Mouse (Mus musculus): ENCODE results near the gene Fbxw8. TPM values are rescaled to one million over a fixed set of nuclear protein-coding genes. Genes with fewer than 3 reads are reported as not detected.

Gene Fbxw8
- polyA plus RNA-seq, 1 experiment = 18.4 TPM

DNA sequence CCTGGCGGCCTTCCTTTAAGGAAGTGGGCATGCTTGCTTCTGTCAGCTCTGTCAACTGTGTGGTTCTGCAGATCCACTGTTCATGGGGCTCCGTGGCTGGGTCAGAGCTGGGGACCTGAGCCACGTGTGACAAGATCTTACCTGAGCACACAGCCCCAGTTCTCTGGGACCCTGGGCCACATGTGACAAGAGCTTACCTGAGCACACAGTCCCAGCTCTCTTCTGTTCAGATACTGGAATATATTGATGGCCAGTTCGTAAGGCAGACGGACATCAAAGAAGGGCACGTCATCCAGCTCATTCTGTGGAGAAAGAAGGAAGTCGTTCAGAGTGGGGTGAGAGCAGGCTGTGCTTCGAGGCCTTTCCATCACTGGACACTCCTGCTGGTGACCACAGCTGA is 12.8 kb downstream of the Fbxw8 start:
- H3K4me3 ChIP-seq (ENCODE audit: insufficient read depth, low read depth, low read length) = no peak overlapping the region
- peak overlapping the region; percentile 65 for H3K27ac ChIP-seq (replicated peaks; ENCODE audit: low read depth, low read length)
- H3K4me1 ChIP-seq (ENCODE audit: control insufficient read depth, insufficient read depth, insufficient read length, low read length) = peaks cover 50% of the 10 kb centered on the region

GRCm38 (mm10) chr5:118139630-118140029 is 15.6 kb downstream of the Fbxw8 start:
- H3K4me3 ChIP-seq (ENCODE audit: insufficient read depth, low read depth, low read length) = no peak overlapping the region
- H3K27ac ChIP-seq (replicated peaks; ENCODE audit: low read depth, low read length) = no peak overlapping the region
- H3K4me1 ChIP-seq (ENCODE audit: control insufficient read depth, insufficient read depth, insufficient read length, low read length) = peaks cover 23% of the 10 kb centered on the region

- H3K4me3 ChIP-seq (ENCODE audit: insufficient read depth, low read depth, low read length) = no peak overlapping the region
- no peaks in the 10 kb centered on the region; the same call in 1 of the 2 replicates for H3K4me1 ChIP-seq (ENCODE audit: control insufficient read depth, insufficient read depth, insufficient read length, low read length)
- no peak overlapping the region for H3K27ac ChIP-seq (replicated peaks; ENCODE audit: low read depth, low read length)
Observed at GRCm38 (mm10) chr5:118136391-118136790, 18.9 kb downstream of the Fbxw8 start.

- Histone ChIP-seq H3K27ac (replicated peaks; ENCODE audit: low read depth, low read length) (no peak overlapping the region), H3K4me1 (ENCODE audit: control insufficient read depth, insufficient read depth, insufficient read length, low read length) (no peaks in the 10 kb centered on the region)
Observed at GRCm38 (mm10) chr5:118128651-118129050, 26.6 kb downstream of the Fbxw8 start.

DNA sequence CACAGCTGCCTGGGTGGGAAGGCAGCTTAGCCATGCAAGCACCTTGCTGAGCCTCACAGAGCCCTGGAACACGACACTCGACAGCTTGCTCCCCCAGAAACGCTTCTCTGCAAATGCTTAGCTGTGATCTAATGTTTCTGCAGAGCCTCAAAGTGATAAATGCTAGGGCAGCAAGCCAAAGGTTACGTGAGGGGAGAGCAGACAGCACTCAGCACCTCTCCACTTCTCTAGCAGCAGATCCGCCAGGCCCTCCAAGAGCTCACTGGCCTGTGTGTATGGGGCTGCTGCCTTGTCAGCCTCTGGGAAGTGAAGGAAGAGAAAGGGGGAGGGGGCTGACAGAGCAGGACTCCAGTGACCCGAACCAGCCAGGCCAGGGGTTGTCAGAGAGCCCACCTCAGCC is 27.1 kb downstream of the Fbxw8 start:
- H3K4me3 ChIP-seq (ENCODE audit: insufficient read depth, low read depth, low read length) = no peak overlapping the region
- no peaks in the 10 kb centered on the region for H3K4me1 ChIP-seq (ENCODE audit: control insufficient read depth, insufficient read depth, insufficient read length, low read length)
- no peak overlapping the region for H3K27ac ChIP-seq (replicated peaks; ENCODE audit: low read depth, low read length)

More at GRCm38 (mm10) chr5:118128651-118129050, 26.6 kb downstream of the Fbxw8 start:
- no peak overlapping the region for H3K4me3 ChIP-seq (ENCODE audit: insufficient read depth, low read depth, low read length)

- Histone ChIP-seq H3K4me1 (ENCODE audit: control insufficient read depth, insufficient read depth, insufficient read length, low read length) (no peaks in the 10 kb centered on the region), H3K27ac (replicated peaks; ENCODE audit: low read depth, low read length) (no peak overlapping the region), H3K4me3 (ENCODE audit: insufficient read depth, low read depth, low read length) (no peak overlapping the region)
Observed at GRCm38 (mm10) chr5:118126671-118127070, 28.6 kb downstream of the Fbxw8 start.

GRCm38 (mm10) chr5:118123096-118123495 is 32.2 kb downstream of the Fbxw8 start:
- H3K27ac ChIP-seq (replicated peaks; ENCODE audit: low read depth, low read length) = no peak overlapping the region
- H3K4me3 ChIP-seq (ENCODE audit: insufficient read depth, low read depth, low read length) = no peak overlapping the region
- H3K4me1 ChIP-seq (ENCODE audit: control insufficient read depth, insufficient read depth, insufficient read length, low read length) = no peaks in the 10 kb centered on the region; the same call in 1 of the 2 replicates

DNA sequence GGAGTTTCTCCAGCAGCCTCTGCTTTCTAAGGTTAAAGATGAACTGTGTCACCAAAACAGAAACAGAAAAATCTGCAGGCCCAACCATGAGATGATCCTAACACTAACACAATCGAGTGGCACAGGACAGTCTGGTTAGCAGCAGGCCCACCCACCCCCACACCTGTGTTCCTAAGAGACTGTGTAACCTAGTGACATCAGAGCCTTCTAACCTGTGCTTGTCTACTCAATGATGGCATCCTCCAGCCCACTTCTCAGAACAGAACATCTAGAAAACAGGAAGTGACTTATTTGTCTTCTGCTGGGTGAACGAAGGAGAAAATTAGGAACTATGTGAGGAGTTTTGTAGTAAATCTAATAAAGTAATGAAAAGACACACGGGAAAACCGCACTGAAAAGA is 33.3 kb downstream of the Fbxw8 start:
- H3K4me3 ChIP-seq (ENCODE audit: insufficient read depth, low read depth, low read length) = no peak overlapping the region
- H3K4me1 ChIP-seq (ENCODE audit: control insufficient read depth, insufficient read depth, insufficient read length, low read length) = no peaks in the 10 kb centered on the region; the same call in 1 of the 2 replicates
- no peak overlapping the region for H3K27ac ChIP-seq (replicated peaks; ENCODE audit: low read depth, low read length)

DNA sequence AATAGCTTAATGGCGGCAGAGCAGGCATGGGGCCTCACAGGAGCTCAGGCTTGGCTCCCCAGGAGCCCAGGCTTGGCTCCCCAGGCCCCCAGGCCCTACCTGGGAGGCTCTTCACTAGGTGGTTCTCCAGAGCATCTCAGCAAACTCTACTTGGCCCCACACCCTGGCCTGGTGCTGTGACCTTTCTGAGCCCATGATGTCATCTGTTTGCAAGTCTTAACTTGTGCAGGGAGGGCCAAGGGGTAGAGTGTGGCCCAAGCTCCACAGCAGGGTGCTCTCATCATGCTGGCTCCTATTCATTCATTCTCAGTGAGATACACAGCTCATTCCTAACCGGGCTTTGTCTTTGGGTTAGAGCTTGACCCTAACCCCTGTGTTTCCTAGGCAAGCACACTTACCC is 34.6 kb downstream of the Fbxw8 start:
- Histone ChIP-seq H3K4me1 (ENCODE audit: control insufficient read depth, insufficient read depth, insufficient read length, low read length) (no peaks in the 10 kb centered on the region; the same call in 1 of the 2 replicates), H3K27ac (replicated peaks; ENCODE audit: low read depth, low read length) (no peak overlapping the region)

GRCm38 (mm10) chr5:118118922-118119321 is 36.3 kb downstream of the Fbxw8 start:
- no peak overlapping the region for H3K27ac ChIP-seq (replicated peaks; ENCODE audit: low read depth, low read length)
- H3K4me1 ChIP-seq (ENCODE audit: control insufficient read depth, insufficient read depth, insufficient read length, low read length) = no peaks in the 10 kb centered on the region; the same call in 1 of the 2 replicates
- no peak overlapping the region for H3K4me3 ChIP-seq (ENCODE audit: insufficient read depth, low read depth, low read length)

More for the DNA sequence above, 34.6 kb downstream of the Fbxw8 start:
- no peak overlapping the region for H3K4me3 ChIP-seq (ENCODE audit: insufficient read depth, low read depth, low read length)

- no peak overlapping the region for H3K4me3 ChIP-seq (ENCODE audit: insufficient read depth, low read depth, low read length)
- no peaks in the 10 kb centered on the region; the same call in 1 of the 2 replicates for H3K4me1 ChIP-seq (ENCODE audit: control insufficient read depth, insufficient read depth, insufficient read length, low read length)
- H3K27ac ChIP-seq (replicated peaks; ENCODE audit: low read depth, low read length) = no peak overlapping the region
Observed at GRCm38 (mm10) chr5:118118351-118118750, 36.9 kb downstream of the Fbxw8 start.

GRCm38 (mm10) chr5:118113617-118114016 is 41.6 kb downstream of the Fbxw8 start:
- Histone ChIP-seq H3K4me3 (ENCODE audit: insufficient read depth, low read depth, low read length) (no peak overlapping the region), H3K27ac (replicated peaks; ENCODE audit: low read depth, low read length) (no peak overlapping the region), H3K4me1 (ENCODE audit: control insufficient read depth, insufficient read depth, insufficient read length, low read length) (no peaks in the 10 kb centered on the region; the same call in 1 of the 2 replicates)

GRCm38 (mm10) chr5:118113043-118113442 is 42.2 kb downstream of the Fbxw8 start:
- Histone ChIP-seq H3K4me3 (ENCODE audit: insufficient read depth, low read depth, low read length) (no peak overlapping the region), H3K27ac (replicated peaks; ENCODE audit: low read depth, low read length) (no peak overlapping the region), H3K4me1 (ENCODE audit: control insufficient read depth, insufficient read depth, insufficient read length, low read length) (no peaks in the 10 kb centered on the region; the same call in 1 of the 2 replicates)

GRCm38 (mm10) chr5:118108794-118109440 is 46.3 kb downstream of the Fbxw8 start:
- H3K4me1 ChIP-seq (ENCODE audit: control insufficient read depth, insufficient read depth, insufficient read length, low read length) = no peaks in the 10 kb centered on the region
- H3K4me3 ChIP-seq (ENCODE audit: insufficient read depth, low read depth, low read length) = no peak overlapping the region
- H3K27ac ChIP-seq (replicated peaks; ENCODE audit: low read depth, low read length) = no peak overlapping the region

DNA sequence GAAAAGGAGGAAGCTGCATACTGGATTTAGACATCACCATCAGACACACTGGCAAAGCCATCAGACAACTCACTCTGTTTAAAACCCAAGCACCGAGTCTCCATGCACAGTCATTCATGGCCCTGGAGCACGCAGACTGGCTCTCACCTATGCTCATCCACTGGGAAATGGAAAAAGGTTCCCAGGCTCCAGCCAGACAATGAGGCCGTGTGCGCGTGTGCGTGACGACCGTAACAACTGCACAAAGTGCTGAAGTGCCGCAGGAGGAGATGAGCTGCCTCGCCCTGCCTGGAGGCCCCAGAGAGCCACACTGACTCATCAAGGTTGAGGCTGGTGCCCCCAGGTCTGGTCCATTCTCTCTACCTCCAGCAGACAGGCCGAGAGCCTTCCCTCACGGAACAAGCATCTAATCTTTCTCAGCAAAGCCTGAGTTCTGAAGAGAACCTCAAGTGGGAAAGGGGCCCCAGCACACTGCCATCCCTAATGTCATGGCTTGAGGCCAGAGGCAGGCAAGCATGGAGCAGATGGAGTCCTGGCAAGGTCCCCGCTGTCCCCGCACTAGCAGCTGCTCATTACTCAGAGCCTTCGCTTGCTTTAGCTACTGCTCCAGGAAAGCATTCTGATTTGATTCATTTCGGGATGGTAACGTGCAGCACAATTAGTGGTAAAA is 47.0 kb downstream of the Fbxw8 start:
- no peak overlapping the region for H3K4me3 ChIP-seq (ENCODE audit: insufficient read depth, low read depth, low read length)
- no peaks in the 10 kb centered on the region for H3K4me1 ChIP-seq (ENCODE audit: control insufficient read depth, insufficient read depth, insufficient read length, low read length)
- no peak overlapping the region for H3K27ac ChIP-seq (replicated peaks; ENCODE audit: low read depth, low read length)

GRCm38 (mm10) chr5:118106667-118107066 is 48.6 kb downstream of the Fbxw8 start:
- Histone ChIP-seq H3K4me3 (ENCODE audit: insufficient read depth, low read depth, low read length) (no peak overlapping the region), H3K4me1 (ENCODE audit: control insufficient read depth, insufficient read depth, insufficient read length, low read length) (no peaks in the 10 kb centered on the region), H3K27ac (replicated peaks; ENCODE audit: low read depth, low read length) (no peak overlapping the region)

Measured in brown adipose tissue, adult 24 weeks (tissue).